Mouse (Mus musculus) embryonic fibroblast, embryonic 13.5 days (primary cell): ENCODE measurements at regions not wholly inside any gene's neighbourhood (a gene's known extent, or its start where the extent isn't known, plus 50 kb on each side); places are given as distances from the start of the nearest gene placed in this dataset.

ENCODE experiments used
- CTCF ChIP-seq: IDR thresholded peaks from 2 replicates; pipeline ENCODE4 v1.5.1; 2011; ENCODE audit warnings: mild to moderate bottlenecking, control low read depth, low read length, moderate library complexity, borderline replicate concordance; ENCODE audit not compliant: insufficient read depth
- POLR2A ChIP-seq: IDR thresholded peaks from 2 replicates; pipeline ENCODE4 v1.6.1; 2011; ENCODE audit warnings: low read depth, mild to moderate bottlenecking, control low read depth, low read length, moderate library complexity

DNA sequence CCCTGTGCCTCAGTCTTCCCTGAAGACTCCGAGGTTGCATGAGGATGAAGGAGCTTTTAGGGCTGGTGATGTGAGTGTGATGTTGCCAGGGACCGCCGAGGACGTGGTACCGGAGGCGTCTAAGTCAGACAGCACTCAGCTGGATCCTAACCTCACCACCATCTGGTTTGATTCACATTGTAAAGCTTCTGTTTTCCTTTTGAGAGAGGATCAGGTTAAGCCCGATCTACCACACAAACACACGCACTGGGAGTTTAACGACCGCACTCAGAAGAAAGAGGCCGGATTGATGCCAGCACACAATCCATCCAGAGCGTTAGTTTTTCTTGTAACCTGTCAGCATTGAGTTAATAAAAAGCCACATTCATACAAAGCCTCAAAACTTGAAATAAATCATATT, 371.9 kb downstream of the Cog6 start:
- TF ChIP-seq CTCF (no peak), POLR2A (no peak)
